8 mouse cellular contexts compared by ENCODE assay signal in the genomic region with DNA sequence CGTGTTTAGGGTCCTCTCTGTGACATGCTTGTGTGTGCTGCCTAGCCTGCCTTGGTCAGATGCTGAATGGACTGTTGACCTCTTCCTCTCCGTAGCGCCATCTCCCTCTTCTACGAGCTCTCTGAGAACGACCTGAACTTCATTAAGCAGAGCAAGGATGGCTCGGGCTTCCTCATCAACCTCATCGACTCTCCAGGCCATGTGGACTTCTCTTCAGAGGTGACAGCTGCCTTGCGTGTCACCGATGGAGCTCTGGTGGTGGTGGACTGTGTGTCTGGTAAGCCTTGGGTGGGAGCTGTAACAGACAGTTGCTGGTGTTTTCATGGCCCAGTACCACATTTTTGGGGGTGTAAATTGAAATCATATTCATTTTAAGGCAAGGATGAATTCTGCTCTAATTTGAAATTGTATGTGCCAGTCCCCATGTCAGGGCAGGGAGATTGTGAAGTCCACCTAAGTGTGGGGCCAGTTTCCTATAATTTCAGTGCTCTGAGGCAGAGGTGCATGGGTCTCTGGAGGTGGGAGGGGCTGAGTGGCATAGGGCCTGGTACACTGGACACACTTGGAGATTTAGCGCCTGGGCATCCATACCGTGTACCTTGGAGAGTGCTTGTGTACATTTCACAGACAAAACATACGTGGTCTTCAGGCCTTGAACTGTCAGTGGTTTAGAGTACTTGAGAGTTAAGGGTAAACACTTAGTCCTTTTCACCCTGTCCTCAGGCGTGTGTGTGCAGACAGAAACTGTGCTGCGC. TPM values are rescaled to one million over a fixed set of nuclear protein-coding genes. Genes with fewer than 3 reads are reported as not detected.
A peak's percentile ranks its signal among the peaks of the same experiment; 100 is the strongest.
DNase-seq lines count a peak whose midpoint lies in the region; ATAC-seq lines count a peak whose summit lies in the region.

No protein-coding gene starts in this region.

- peak overlapping the region; percentile 90 for H3K4me2 ChIP-seq in lung, embryonic 16.5 days (ENCODE audit: low read depth, low read length)
- peak overlapping the region; percentile 98 for H3K4me2 ChIP-seq in intestine, embryonic 14.5 days (ENCODE audit: low read length)
- peak overlapping the region; percentile 99 for H3K4me2 ChIP-seq in neural tube, embryonic 14.5 days (ENCODE audit: low read depth, low read length)

- WGBS in lung, embryonic 16.5 days: 40% methylated on average over 14 of the region's 14 CpGs
- WGBS in forebrain, embryonic 10.5 days: 74% methylated on average over 14 of the region's 14 CpGs
- 70% methylated on average over 14 of the region's 14 CpGs for WGBS in intestine, embryonic 14.5 days
- WGBS in neural tube, embryonic 14.5 days: 66% methylated on average over 14 of the region's 14 CpGs

- H3K9ac ChIP-seq in lung, embryonic 16.5 days (ENCODE audit: low read length): peak overlapping the region; percentile 96
- H3K9ac ChIP-seq in intestine, embryonic 14.5 days (ENCODE audit: low read length): peak overlapping the region; percentile 100
- peak overlapping the region; percentile 97 for H3K9ac ChIP-seq in neural tube, embryonic 14.5 days (replicated peaks; ENCODE audit: low read depth, low read length)

- intact Hi-C loops in left cerebral cortex, postnatal 14 days (cut with DNase I): no loop called here

- no peak for DNase-seq in lung, postnatal 10 days
- DNase-seq in forebrain, embryonic 10.5 days (ENCODE audit: extremely low spot score, low spot score): no peak
- DNase-seq in intestine, embryonic 14.5 days (ENCODE audit: low spot score): no peak
- DNase-seq in right cerebral cortex, postnatal 14 days: no peak
- DNase-seq in left cerebral cortex, postnatal 14 days (ENCODE audit: low spot score in 2 of 2): no peak
- DNase-seq in urinary bladder, adult 18-20 months (ENCODE audit: low spot score in 2 of 2): no peak

- no peak for ATAC-seq in lung, embryonic 16.5 days (ENCODE audit: low read depth)
- ATAC-seq in intestine, embryonic 14.5 days (replicated peaks; ENCODE audit: low FRiP score, low TSS enrichment, low read depth): no peak
- no peak for ATAC-seq in neural tube, embryonic 14.5 days (ENCODE audit: low read depth)

- no peak overlapping the region for H3K27ac ChIP-seq in lung, embryonic 16.5 days (ENCODE audit: low read length)
- H3K27ac ChIP-seq in forebrain, embryonic 10.5 days: peak overlapping the region; percentile 98
- peak overlapping the region; percentile 91; the same call in 1 of the 2 replicates for H3K27ac ChIP-seq in intestine, embryonic 14.5 days (ENCODE audit: low read depth)
- no peak overlapping the region for H3K27ac ChIP-seq in neural tube, embryonic 14.5 days (ENCODE audit: low read depth, low read length)

- peak overlapping the region; percentile 81 for H3K4me3 ChIP-seq in lung, embryonic 16.5 days (ENCODE audit: low read length)
- peak overlapping the region; percentile 98 for H3K4me3 ChIP-seq in forebrain, embryonic 10.5 days
- H3K4me3 ChIP-seq in intestine, embryonic 14.5 days (ENCODE audit: low read depth, low read length): peak overlapping the region; percentile 100
- peak overlapping the region; percentile 98 for H3K4me3 ChIP-seq in neural tube, embryonic 14.5 days (ENCODE audit: low read depth, low read length)

- H3K36me3 ChIP-seq in lung, embryonic 16.5 days (ENCODE audit: control insufficient read depth, insufficient read depth, low read length): peaks cover 50% of the 10 kb centered on the region
- H3K36me3 ChIP-seq in forebrain, embryonic 10.5 days (replicated peaks): peaks cover 57% of the 10 kb centered on the region
- H3K36me3 ChIP-seq in intestine, embryonic 14.5 days (ENCODE audit: control insufficient read depth, insufficient read depth, low read length): peaks cover 52% of the 10 kb centered on the region
- H3K36me3 ChIP-seq in neural tube, embryonic 14.5 days (ENCODE audit: control insufficient read depth, insufficient read depth, low read length): peaks cover 50% of the 10 kb centered on the region

- peaks cover 38% of the 10 kb centered on the region for H3K4me1 ChIP-seq in lung, embryonic 16.5 days (replicated peaks; ENCODE audit: control insufficient read depth, insufficient read depth, low read length)
- peaks cover 85% of the 10 kb centered on the region for H3K4me1 ChIP-seq in forebrain, embryonic 10.5 days
- H3K4me1 ChIP-seq in intestine, embryonic 14.5 days (replicated peaks; ENCODE audit: control insufficient read depth, insufficient read depth, low read length): peaks cover 30% of the 10 kb centered on the region
- peaks cover 17% of the 10 kb centered on the region for H3K4me1 ChIP-seq in neural tube, embryonic 14.5 days (ENCODE audit: control insufficient read depth, insufficient read depth, low read length)

- no peaks in the 10 kb centered on the region for H3K9me3 ChIP-seq in lung, embryonic 16.5 days (ENCODE audit: control insufficient read depth, low read length)
- no peaks in the 10 kb centered on the region for H3K9me3 ChIP-seq in forebrain, embryonic 10.5 days
- no peaks in the 10 kb centered on the region for H3K9me3 ChIP-seq in intestine, embryonic 14.5 days (ENCODE audit: control insufficient read depth, low read length)
- no peaks in the 10 kb centered on the region for H3K9me3 ChIP-seq in neural tube, embryonic 14.5 days (ENCODE audit: control insufficient read depth, low read length)

- no peaks in the 10 kb centered on the region for H3K27me3 ChIP-seq in lung, embryonic 16.5 days (ENCODE audit: control insufficient read depth, insufficient read depth, low read depth, low read length)
- no peaks in the 10 kb centered on the region for H3K27me3 ChIP-seq in forebrain, embryonic 10.5 days (ENCODE audit: poor library complexity, severe bottlenecking)
- H3K27me3 ChIP-seq in intestine, embryonic 14.5 days (replicated peaks; ENCODE audit: control insufficient read depth, insufficient read depth, low read length): no peaks in the 10 kb centered on the region
- H3K27me3 ChIP-seq in neural tube, embryonic 14.5 days (ENCODE audit: control insufficient read depth, insufficient read depth, low read length): no peaks in the 10 kb centered on the region

RNA-seq across cellular contexts. Expression of gene Eef2, which starts 1.7 kb away (rescaled TPM):
- 589 and 620 TPM in 2 replicates for polyA plus RNA-seq in lung, embryonic 16.5 days (2015; fragmentation: Nextera tagmentation; extraction: Ambion mirVana)
- 596 and 599 TPM in 2 replicates for polyA plus RNA-seq in forebrain, embryonic 10.5 days (2016; fragmentation: Nextera tagmentation; extraction: Ambion mirVana)
- polyA plus RNA-seq in intestine, embryonic 14.5 days (2014; fragmentation: Nextera tagmentation; extraction: Ambion mirVana): 484 and 490 TPM in 2 replicates
- 373 and 452 TPM in 2 replicates for polyA plus RNA-seq in neural tube, embryonic 14.5 days (2014; fragmentation: Nextera tagmentation; extraction: Ambion mirVana)
- 100 to 1,000 TPM; 936 to 941 TPM for total RNA-seq in left cerebral cortex, postnatal 14 days (2021)

RNA-seq across cellular contexts. Expression of gene Dapk3, which starts 4.7 kb away (rescaled TPM):
- polyA plus RNA-seq in lung, embryonic 16.5 days (2015; fragmentation: Nextera tagmentation; extraction: Ambion mirVana): 37.5 and 40.5 TPM in 2 replicates
- 41.6 and 44.9 TPM in 2 replicates for polyA plus RNA-seq in forebrain, embryonic 10.5 days (2016; fragmentation: Nextera tagmentation; extraction: Ambion mirVana)
- polyA plus RNA-seq in intestine, embryonic 14.5 days (2014; fragmentation: Nextera tagmentation; extraction: Ambion mirVana): 57.8 and 58.8 TPM in 2 replicates
- 64.5 and 67.3 TPM in 2 replicates for polyA plus RNA-seq in neural tube, embryonic 14.5 days (2014; fragmentation: Nextera tagmentation; extraction: Ambion mirVana)
- total RNA-seq in left cerebral cortex, postnatal 14 days (2021): 10 to 100 TPM; 72.2 to 73.3 TPM

RNA-seq across cellular contexts. Expression of gene 4930442H23Rik, which starts 5.5 kb away (rescaled TPM):
- polyA plus RNA-seq in lung, embryonic 16.5 days (2015; fragmentation: Nextera tagmentation; extraction: Ambion mirVana): not detected in 2 replicates
- polyA plus RNA-seq in forebrain, embryonic 10.5 days (2016; fragmentation: Nextera tagmentation; extraction: Ambion mirVana): not detected in 2 replicates
- not detected in 2 replicates for polyA plus RNA-seq in intestine, embryonic 14.5 days (2014; fragmentation: Nextera tagmentation; extraction: Ambion mirVana)
- not detected in 2 replicates for polyA plus RNA-seq in neural tube, embryonic 14.5 days (2014; fragmentation: Nextera tagmentation; extraction: Ambion mirVana)
- not detected for total RNA-seq in left cerebral cortex, postnatal 14 days (2021)

RNA-seq across cellular contexts. Expression of gene Pias4, which starts 10.4 kb away (rescaled TPM):
- polyA plus RNA-seq in lung, embryonic 16.5 days (2015; fragmentation: Nextera tagmentation; extraction: Ambion mirVana): 35.5 and 41.8 TPM in 2 replicates
- polyA plus RNA-seq in forebrain, embryonic 10.5 days (2016; fragmentation: Nextera tagmentation; extraction: Ambion mirVana): 56.2 and 58.7 TPM in 2 replicates
- 40.8 and 43.3 TPM in 2 replicates for polyA plus RNA-seq in intestine, embryonic 14.5 days (2014; fragmentation: Nextera tagmentation; extraction: Ambion mirVana)
- 48.4 and 51.4 TPM in 2 replicates for polyA plus RNA-seq in neural tube, embryonic 14.5 days (2014; fragmentation: Nextera tagmentation; extraction: Ambion mirVana)
- total RNA-seq in left cerebral cortex, postnatal 14 days (2021): 10 to 100 TPM; 23.7 to 29.9 TPM

RNA-seq across cellular contexts. Expression of gene Nmrk2, which starts 23.7 kb away (rescaled TPM):
- polyA plus RNA-seq in lung, embryonic 16.5 days (2015; fragmentation: Nextera tagmentation; extraction: Ambion mirVana): 0.11 and 0.31 TPM in 2 replicates
- polyA plus RNA-seq in forebrain, embryonic 10.5 days (2016; fragmentation: Nextera tagmentation; extraction: Ambion mirVana): not detected in 2 replicates
- 0.22 TPM in 2 replicates for polyA plus RNA-seq in intestine, embryonic 14.5 days (2014; fragmentation: Nextera tagmentation; extraction: Ambion mirVana)
- not detected in 2 replicates for polyA plus RNA-seq in neural tube, embryonic 14.5 days (2014; fragmentation: Nextera tagmentation; extraction: Ambion mirVana)
- total RNA-seq in left cerebral cortex, postnatal 14 days (2021): under 1 TPM in 1 of 2 experiments, not detected in 1; 0.17 TPM

Comparison
In these comparisons a context has a peak if more than half of its experiments do, and no peak if none do; other contexts are left out.
1. H3K27ac ChIP-seq: peak in forebrain, embryonic 10.5 days (single experiment) and intestine, embryonic 14.5 days (single experiment); none in lung, embryonic 16.5 days (single experiment) and neural tube, embryonic 14.5 days (single experiment).
2. Peak in every context shown above with its lines, with median percentiles within 50 percentile points of each other: H3K4me2 ChIP-seq, H3K4me3 ChIP-seq and H3K9ac ChIP-seq.